Mouse (Mus musculus): ENCODE data around the gene Sfxn5. TPM values are rescaled to one million over a fixed set of nuclear protein-coding genes. Genes with fewer than 3 reads are reported as not detected.

The Sfxn5 gene
- total RNA-seq, 2 experiments from 2014 or later = 164 to 165 TPM

- no peak for DNase-seq
Measured at GRCm38 (mm10) chr6:85333732-85334131, 510 bp upstream of the Sfxn5 start.

- DNase-seq = no peak
Measured at GRCm38 (mm10) chr6:85332351-85332999, 747 bp downstream of the Sfxn5 start.

- DNase-seq = no peak
Measured at GRCm38 (mm10) chr6:85331736-85332135, 1.5 kb downstream of the Sfxn5 start.

GRCm38 (mm10) chr6:85331221-85331735 is 1.9 kb downstream of the Sfxn5 start:
- DNase-seq = peak in 1 of 2 experiments; percentile 18

GRCm38 (mm10) chr6:85329666-85330185 is 3.5 kb downstream of the Sfxn5 start:
- no peak for DNase-seq

- no peak for DNase-seq
Measured at GRCm38 (mm10) chr6:85326564-85326963, 6.7 kb downstream of the Sfxn5 start.

- DNase-seq = no peak
Measured at GRCm38 (mm10) chr6:85325109-85325508, 8.1 kb downstream of the Sfxn5 start.

GRCm38 (mm10) chr6:85320445-85320866 is 12.8 kb downstream of the Sfxn5 start:
- DNase-seq = peak; percentile 56 to 69

GRCm38 (mm10) chr6:85316211-85316610 is 17.0 kb downstream of the Sfxn5 start:
- no peak for DNase-seq

- DNase-seq = no peak
Measured at GRCm38 (mm10) chr6:85314064-85314798, 19.0 kb downstream of the Sfxn5 start.

GRCm38 (mm10) chr6:85307894-85308293 is 25.3 kb downstream of the Sfxn5 start:
- DNase-seq = no peak

GRCm38 (mm10) chr6:85306375-85306774 is 26.8 kb downstream of the Sfxn5 start:
- no peak for DNase-seq

GRCm38 (mm10) chr6:85305826-85306225 is 27.4 kb downstream of the Sfxn5 start:
- DNase-seq = no peak

- DNase-seq = no peak
Measured at GRCm38 (mm10) chr6:85304966-85305365, 28.3 kb downstream of the Sfxn5 start.

- DNase-seq = peak; percentile 63 to 65
Measured at GRCm38 (mm10) chr6:85302326-85303055, 30.7 kb downstream of the Sfxn5 start.

- peak in 1 of 2 experiments; percentile 25 for DNase-seq
Measured at GRCm38 (mm10) chr6:85295384-85296167, 37.6 kb downstream of the Sfxn5 start.

GRCm38 (mm10) chr6:85294004-85294379 is 39.2 kb downstream of the Sfxn5 start:
- no peak for DNase-seq

- no peak for DNase-seq
Measured at GRCm38 (mm10) chr6:85293255-85294003, 39.8 kb downstream of the Sfxn5 start.

GRCm38 (mm10) chr6:85290869-85291824 is 42.1 kb downstream of the Sfxn5 start:
- DNase-seq = no peak

Data from layer of hippocampus, postnatal 36 days (tissue).